Comparison of ENCODE assay signal across 8 mouse cellular contexts in genomic region chr14:25694569-25694897, GRCm38 (mm10). TPM values are rescaled to one million over a fixed set of nuclear protein-coding genes. Genes with fewer than 3 reads are reported as not detected.
DNase-seq lines count a peak whose midpoint lies in the region; ATAC-seq and TF ChIP-seq lines count a peak whose summit lies in the region.

No protein-coding gene starts in this region.

- DNase-seq in adrenal gland, postnatal 14 days, result peak; percentile 51
- DNase-seq in adrenal gland, adult 2 months, result no peak
- DNase-seq in heart, postnatal 10 days, result peak; percentile 49 to 55
- peak; percentile 55 for DNase-seq in limb, embryonic 11.5 days (ENCODE audit: low spot score)
- no peak for DNase-seq in right cerebral cortex, postnatal 10 days (ENCODE audit: low spot score in 2 of 2)
- DNase-seq in ovary, adult 18-20 months (ENCODE audit: low spot score), result no peak

- no peak for TF ChIP-seq CTCF in bone marrow, adult 2 months (IDR thresholded peaks at IDR 0.05; ENCODE audit: control insufficient read depth, insufficient read depth, low read length)

- H3K36me3 ChIP-seq in limb, embryonic 11.5 days (ENCODE audit: control insufficient read depth, insufficient read depth, low read length), result peaks cover 6% of the 10 kb centered on the region; the same call in 1 of the 2 replicates
- peaks cover 7% of the 10 kb centered on the region for H3K36me3 ChIP-seq in midbrain, embryonic 16.5 days (ENCODE audit: control insufficient read depth, insufficient read depth, low read length)

- TF ChIP-seq POLR2A in bone marrow, adult 2 months (IDR thresholded peaks at IDR 0.05; ENCODE audit: borderline replicate concordance, control insufficient read depth, low read depth, low read length), result no peak

- 0% methylated on average over 10 of the region's 10 CpGs for WGBS in bone marrow, adult 2 months
- WGBS in limb, embryonic 11.5 days, result 0% methylated on average over 10 of the region's 10 CpGs
- WGBS in midbrain, embryonic 16.5 days, result 1% methylated on average over 10 of the region's 10 CpGs

- intact Hi-C loops in heart, postnatal 10 days (cut with DNase I), result loop anchor here (2.0 to 5.0 kb wide), 3 partner anchors 30 to 87 kb away; no protein-coding TSS in a partner anchor

- peak overlapping the region; percentile 34; the same call in 1 of the 2 replicates for H3K27ac ChIP-seq in bone marrow, adult 2 months (ENCODE audit: control insufficient read depth, insufficient read depth, low read depth, low read length, poor library complexity)
- H3K27ac ChIP-seq in limb, embryonic 11.5 days (replicated peaks; ENCODE audit: low read depth, low read length), result no peak overlapping the region
- peak overlapping the region; percentile 30; the same call in 1 of the 2 replicates for H3K27ac ChIP-seq in midbrain, embryonic 16.5 days (ENCODE audit: low read length)

- no peaks in the 10 kb centered on the region for H3K27me3 ChIP-seq in limb, embryonic 11.5 days (ENCODE audit: control insufficient read depth, insufficient read depth, low read length)
- no peaks in the 10 kb centered on the region for H3K27me3 ChIP-seq in midbrain, embryonic 16.5 days (ENCODE audit: control insufficient read depth, insufficient read depth, low read depth, low read length)

- H3K4me2 ChIP-seq in limb, embryonic 11.5 days (ENCODE audit: low read depth, severe bottlenecking), result peak overlapping the region; percentile 80
- H3K4me2 ChIP-seq in midbrain, embryonic 16.5 days (ENCODE audit: low read length), result peak overlapping the region; percentile 98

- no peaks in the 10 kb centered on the region for H3K9me3 ChIP-seq in limb, embryonic 11.5 days (ENCODE audit: control insufficient read depth, low read length)
- H3K9me3 ChIP-seq in midbrain, embryonic 16.5 days (replicated peaks; ENCODE audit: control insufficient read depth, low read length, poor library complexity, severe bottlenecking), result no peaks in the 10 kb centered on the region

- peak overlapping the region; percentile 82 for H3K4me3 ChIP-seq in bone marrow, adult 2 months (replicated peaks; ENCODE audit: control insufficient read depth, low read depth, low read length)
- peak overlapping the region; percentile 79 for H3K4me3 ChIP-seq in limb, embryonic 11.5 days (ENCODE audit: low read depth, low read length)
- H3K4me3 ChIP-seq in midbrain, embryonic 16.5 days (ENCODE audit: low read depth, low read length), result peak overlapping the region; percentile 91

- H3K9ac ChIP-seq in limb, embryonic 11.5 days (ENCODE audit: low read length), result peak overlapping the region; percentile 70
- peak overlapping the region; percentile 86 for H3K9ac ChIP-seq in midbrain, embryonic 16.5 days (ENCODE audit: low read depth, low read length)

- no peaks in the 10 kb centered on the region for H3K4me1 ChIP-seq in bone marrow, adult 2 months (ENCODE audit: control insufficient read depth, insufficient read depth, low read length)
- peaks cover 13% of the 10 kb centered on the region for H3K4me1 ChIP-seq in limb, embryonic 11.5 days (ENCODE audit: control insufficient read depth, insufficient read depth, low read length)
- peaks cover 18% of the 10 kb centered on the region for H3K4me1 ChIP-seq in midbrain, embryonic 16.5 days (ENCODE audit: control insufficient read depth, insufficient read depth, low read length)

- ATAC-seq in limb, embryonic 11.5 days (ENCODE audit: insufficient number of reproducible peaks, low FRiP score, low TSS enrichment, low read depth), result peak; percentile 58
- ATAC-seq in midbrain, embryonic 16.5 days, result peak; percentile 40

RNA-seq across cellular contexts. Expression of gene Ppif, which starts 0.6 kb away (rescaled TPM):
- total RNA-seq in adrenal gland, postnatal 14 days (2021), result 52.4 and 53.9 TPM in 2 replicates
- total RNA-seq in adrenal gland, adult 2 months (2021), result 10 to 100 TPM; 21.2 to 34.6 TPM
- polyA plus RNA-seq in adrenal gland, adult 2 months (2012; rRNA removed), result 103 and 109 TPM in 2 replicates
- 22.2 and 34.3 TPM in 2 replicates for polyA plus RNA-seq in bone marrow, adult 2 months (2011; ENCODE audit: insufficient read depth, insufficient read length, low replicate concordance, missing spikeins)
- 100 to 1,000 TPM; 248 to 271 TPM for total RNA-seq in heart, postnatal 10 days (2021)
- polyA plus RNA-seq in limb, embryonic 11.5 days (2014; fragmentation: Nextera tagmentation; extraction: Ambion mirVana), result 47.4 and 50.9 TPM in 2 replicates
- 29.6 and 40.3 TPM in 2 replicates for polyA plus RNA-seq in midbrain, embryonic 16.5 days (2015; fragmentation: Nextera tagmentation; extraction: Ambion mirVana)

Comparison
In these comparisons a context has a peak if more than half of its experiments do, and no peak if none do; other contexts are left out.
1. DNase-seq: peak in adrenal gland, postnatal 14 days (single experiment), heart, postnatal 10 days (2 of 2) and limb, embryonic 11.5 days (single experiment); none in adrenal gland, adult 2 months (single experiment), right cerebral cortex, postnatal 10 days (0 of 2) and ovary, adult 18-20 months (single experiment).
2. Peak in every context shown above with its lines, with median percentiles within 50 percentile points of each other: H3K4me3 ChIP-seq.